Mouse (Mus musculus) small intestine, adult 2 months (tissue): ENCODE data around the gene Apol7b.
"Not testable (repeated sequence)": the region's sequence is repeated elsewhere in the genome, so short reads cannot be mapped to it uniquely, and the experiment has no call there.

ENCODE experiments used
- CTCF ChIP-seq: fragments of 200-500 bp; IDR thresholded peaks from 2 replicates; pipeline ENCODE4 v1.5.1; 2012; ENCODE audit warnings: low read depth, mild to moderate bottlenecking, control low read depth, inconsistent platforms, low read length, moderate library complexity, mixed read lengths; ENCODE audit not compliant: insufficient replicate concordance, insufficient read length; ENCODE audit errors: extremely low read depth
- POLR2A ChIP-seq: fragments of 200-500 bp; IDR thresholded peaks from 2 replicates; pipeline ENCODE4 v1.6.1; 2012; ENCODE audit warnings: low read depth, mild to moderate bottlenecking, control low read depth, inconsistent platforms, low read length, moderate library complexity

DNA sequence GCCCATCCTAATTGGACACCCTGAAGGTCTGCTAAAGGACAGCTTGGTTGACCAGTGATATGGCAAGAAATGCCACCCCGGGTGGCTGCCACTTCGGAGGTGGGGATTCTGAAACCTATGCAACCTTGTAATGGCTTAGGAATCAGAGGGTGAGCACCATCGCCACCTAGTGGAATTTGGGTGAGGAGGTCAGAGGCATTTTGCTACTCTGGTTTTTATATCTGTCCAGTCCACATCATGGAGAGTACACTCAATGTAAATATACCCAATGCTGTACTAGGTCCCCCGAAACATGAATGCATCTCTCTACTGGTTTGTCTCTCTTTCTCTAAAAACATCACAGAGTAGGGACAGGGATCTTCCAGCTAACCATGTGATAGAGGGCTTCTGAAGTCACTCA lies 34.6 kb downstream of the Apol7b start:
- TF ChIP-seq POLR2A, CTCF: not testable (repeated sequence)
